Mouse (Mus musculus): ENCODE data around the gene Slx4ip. TPM values are rescaled to one million over a fixed set of nuclear protein-coding genes. Genes with fewer than 3 reads are reported as not detected.

Slx4ip gene
- polyA plus RNA-seq, 1 experiment from 2014 or later, result 14.6 TPM

DNA sequence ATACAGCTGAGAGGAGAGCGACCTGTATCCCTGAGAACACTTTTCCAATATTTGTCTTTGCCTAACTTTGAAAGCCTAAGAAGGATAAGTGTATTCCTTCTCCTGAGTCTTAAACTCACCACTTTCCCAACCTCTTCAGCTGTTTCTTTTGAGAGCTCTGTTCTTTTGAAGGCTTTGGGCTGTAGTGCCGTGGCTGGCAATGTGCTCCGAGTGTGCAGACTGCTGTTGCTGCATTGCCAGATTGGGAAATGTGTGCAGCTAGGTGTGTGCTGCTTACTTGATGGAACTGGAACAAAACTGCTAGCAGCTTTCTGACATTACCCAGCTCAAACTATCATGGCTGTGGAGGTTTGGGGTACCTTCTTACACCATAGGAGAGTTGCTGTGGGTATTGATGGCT lies 22.0 kb downstream of the Slx4ip start:
- no peak overlapping the region for H3K27ac ChIP-seq
- no peak for ATAC-seq (ENCODE audit: low FRiP score)
- no peaks in the 10 kb centered on the region for H3K9me3 ChIP-seq
- no peaks in the 10 kb centered on the region for H3K27me3 ChIP-seq
- no peak overlapping the region for H3K9ac ChIP-seq
- 30% methylated on average over 3 of the region's 3 CpGs for WGBS
- H3K36me3 ChIP-seq, result no peaks in the 10 kb centered on the region
- H3K4me3 ChIP-seq, result no peak overlapping the region
- no peak overlapping the region for H3K4me2 ChIP-seq
- 0 out of 2 replicates have a peak, but pooled peaks cover 7% of the 10 kb centered on the region for H3K4me1 ChIP-seq (replicated peaks)

DNA sequence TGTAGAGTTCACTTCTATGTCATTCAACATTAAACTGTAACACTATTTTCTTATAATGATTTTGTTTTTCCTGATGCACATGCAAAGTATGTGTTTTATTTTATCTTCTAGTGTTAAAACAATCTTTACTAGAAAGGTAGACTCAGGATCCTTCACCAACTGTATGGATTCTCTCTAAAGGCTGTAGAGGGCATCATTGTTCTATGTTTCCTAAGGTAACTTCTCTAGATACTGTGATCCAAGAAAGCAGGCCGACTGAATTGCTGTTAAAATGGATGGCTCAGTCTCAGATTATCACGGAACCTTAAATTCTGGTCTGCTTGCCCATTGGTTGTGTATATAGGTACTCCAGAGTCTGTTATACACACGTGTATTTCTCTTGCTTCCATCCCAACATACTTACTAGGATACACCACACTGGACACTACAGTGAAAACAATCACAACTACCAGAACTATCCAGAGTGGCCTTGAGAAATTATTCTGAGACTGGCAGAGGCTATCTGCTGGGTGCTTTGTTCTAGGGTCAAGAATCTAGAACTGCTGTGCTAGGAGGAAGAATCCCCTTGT lies 23.4 kb downstream of the Slx4ip start:
- Histone ChIP-seq H3K4me3 (no peak overlapping the region), H3K36me3 (no peaks in the 10 kb centered on the region), H3K27ac (no peak overlapping the region), H3K27me3 (no peaks in the 10 kb centered on the region), H3K4me2 (no peak overlapping the region), H3K4me1 (replicated peaks) (0 out of 2 replicates have a peak, but pooled peaks cover 7% of the 10 kb centered on the region), H3K9me3 (no peaks in the 10 kb centered on the region), H3K9ac (no peak overlapping the region)
- ATAC-seq (ENCODE audit: low FRiP score), result 0 out of 2 replicates have a peak, but pooled peaks have one; percentile 45
- 47% methylated on average over 3 of the region's 3 CpGs for WGBS

GRCm38 (mm10) chr2:136919433-136919832 lies 28.4 kb downstream of the Slx4ip start:
- H3K36me3 ChIP-seq, result no peaks in the 10 kb centered on the region
- H3K9ac ChIP-seq, result no peak overlapping the region
- H3K4me3 ChIP-seq, result no peak overlapping the region
- no peaks in the 10 kb centered on the region for H3K27me3 ChIP-seq
- H3K27ac ChIP-seq, result no peak overlapping the region
- 0 out of 2 replicates have a peak, but pooled peaks cover 2% of the 10 kb centered on the region for H3K4me1 ChIP-seq (replicated peaks)
- ATAC-seq (ENCODE audit: low FRiP score), result no peak
- WGBS, result 94% methylated on average over 1 of the region's 1 CpGs
- no peaks in the 10 kb centered on the region for H3K9me3 ChIP-seq
- H3K4me2 ChIP-seq, result no peak overlapping the region

- Histone ChIP-seq H3K4me2 (no peak overlapping the region), H3K4me1 (replicated peaks) (0 out of 2 replicates have a peak, but pooled peaks cover 2% of the 10 kb centered on the region), H3K9ac (no peak overlapping the region), H3K9me3 (no peaks in the 10 kb centered on the region), H3K27me3 (no peaks in the 10 kb centered on the region), H3K4me3 (no peak overlapping the region), H3K27ac (no peak overlapping the region), H3K36me3 (no peaks in the 10 kb centered on the region)
- no peak for ATAC-seq (ENCODE audit: low FRiP score)
- WGBS, result 82% methylated on average over 3 of the region's 3 CpGs
These were observed 29.4 kb downstream of the Slx4ip start for GRCm38 (mm10) chr2:136920257-136920993.

DNA sequence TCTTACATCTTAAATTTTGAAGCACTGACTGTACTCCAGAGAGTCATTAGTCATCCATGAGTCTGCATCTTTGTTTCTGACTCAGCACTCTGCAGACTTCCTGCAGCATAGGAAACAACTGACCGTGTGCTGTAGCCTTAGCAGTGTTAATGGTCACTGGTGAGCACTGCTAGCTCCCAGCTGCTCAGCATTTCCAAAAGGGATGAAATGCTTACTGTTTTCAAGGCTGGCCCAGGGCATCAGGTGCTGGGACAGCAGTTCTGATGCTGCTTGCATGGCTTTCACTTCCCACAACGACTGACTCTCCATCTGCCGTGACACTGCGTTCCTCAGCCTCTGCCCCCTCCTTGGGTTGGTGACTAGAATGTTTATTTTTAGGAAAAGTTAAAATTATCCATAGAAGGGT lies 30.0 kb downstream of the Slx4ip start:
- H3K9me3 ChIP-seq, result no peaks in the 10 kb centered on the region
- no peaks in the 10 kb centered on the region for H3K36me3 ChIP-seq
- 63% methylated on average over 4 of the region's 4 CpGs for WGBS
- no peak overlapping the region; the same call in 1 of the 2 replicates for H3K9ac ChIP-seq
- 0 out of 2 replicates have a peak, but pooled peaks cover 2% of the 10 kb centered on the region for H3K4me1 ChIP-seq (replicated peaks)
- no peak overlapping the region for H3K4me2 ChIP-seq
- no peaks in the 10 kb centered on the region for H3K27me3 ChIP-seq
- ATAC-seq (ENCODE audit: low FRiP score), result peak; percentile 28; the same call in 1 of the 2 replicates
- no peak overlapping the region for H3K4me3 ChIP-seq
- H3K27ac ChIP-seq, result no peak overlapping the region

GRCm38 (mm10) chr2:136936391-136937288 lies 45.6 kb downstream of the Slx4ip start:
- H3K27me3 ChIP-seq, result no peaks in the 10 kb centered on the region
- H3K4me1 ChIP-seq (replicated peaks), result no peaks in the 10 kb centered on the region
- WGBS, result 93% methylated on average over 4 of the region's 4 CpGs
- no peaks in the 10 kb centered on the region for H3K36me3 ChIP-seq
- no peak overlapping the region for H3K27ac ChIP-seq
- H3K9me3 ChIP-seq, result no peaks in the 10 kb centered on the region
- no peak overlapping the region for H3K9ac ChIP-seq
- no peak overlapping the region for H3K4me3 ChIP-seq
- no peak for ATAC-seq (ENCODE audit: low FRiP score)
- H3K4me2 ChIP-seq, result no peak overlapping the region

- Histone ChIP-seq H3K4me3 (no peak overlapping the region), H3K9ac (no peak overlapping the region), H3K36me3 (no peaks in the 10 kb centered on the region), H3K27ac (no peak overlapping the region), H3K27me3 (no peaks in the 10 kb centered on the region), H3K4me2 (no peak overlapping the region), H3K9me3 (no peaks in the 10 kb centered on the region), H3K4me1 (replicated peaks) (no peaks in the 10 kb centered on the region)
- no peak for ATAC-seq (ENCODE audit: low FRiP score)
- WGBS, result 92% methylated on average over 1 of the region's 1 CpGs
These were observed 47.2 kb downstream of the Slx4ip start for GRCm38 (mm10) chr2:136938249-136938648.

GRCm38 (mm10) chr2:136946297-136946696 lies 55.3 kb downstream of the Slx4ip start:
- whole genome bisulfite sequencing, result 88% methylated on average over 5 of the region's 5 CpGs
- ATAC-seq (ENCODE audit: low FRiP score), result no peak
- Histone ChIP-seq H3K9ac (no peak overlapping the region), H3K4me1 (replicated peaks) (no peaks in the 10 kb centered on the region; the same call in 1 of the 2 replicates), H3K36me3 (no peaks in the 10 kb centered on the region), H3K9me3 (no peaks in the 10 kb centered on the region), H3K27ac (no peak overlapping the region), H3K4me3 (no peak overlapping the region), H3K4me2 (no peak overlapping the region), H3K27me3 (no peaks in the 10 kb centered on the region)

- H3K4me3 ChIP-seq, result no peak overlapping the region
- H3K4me1 ChIP-seq (replicated peaks), result no peaks in the 10 kb centered on the region; the same call in 1 of the 2 replicates
- no peaks in the 10 kb centered on the region for H3K27me3 ChIP-seq
- H3K9ac ChIP-seq, result no peak overlapping the region
- no peak for ATAC-seq (ENCODE audit: low FRiP score)
- H3K27ac ChIP-seq, result no peak overlapping the region
- WGBS, result 88% methylated on average over 4 of the region's 4 CpGs
- no peak overlapping the region for H3K4me2 ChIP-seq
- no peaks in the 10 kb centered on the region for H3K9me3 ChIP-seq
- H3K36me3 ChIP-seq, result no peaks in the 10 kb centered on the region
These were observed 56.5 kb downstream of the Slx4ip start for GRCm38 (mm10) chr2:136947500-136947899.

GRCm38 (mm10) chr2:136947937-136948336 lies 56.9 kb downstream of the Slx4ip start:
- 61% methylated on average over 5 of the region's 5 CpGs for WGBS
- no peak overlapping the region for H3K27ac ChIP-seq

GRCm38 (mm10) chr2:136952238-136952637 lies 61.2 kb downstream of the Slx4ip start:
- Histone ChIP-seq H3K27ac (no peak overlapping the region), H3K9me3 (no peaks in the 10 kb centered on the region), H3K4me3 (no peak overlapping the region), H3K4me2 (no peak overlapping the region), H3K9ac (no peak overlapping the region), H3K4me1 (replicated peaks) (no peaks in the 10 kb centered on the region; the same call in 1 of the 2 replicates), H3K27me3 (no peaks in the 10 kb centered on the region), H3K36me3 (no peaks in the 10 kb centered on the region)
- ATAC-seq (ENCODE audit: low FRiP score), result no peak
- WGBS, result 63% methylated on average over 1 of the region's 1 CpGs

More at GRCm38 (mm10) chr2:136947937-136948336, 56.9 kb downstream of the Slx4ip start:
- Histone ChIP-seq H3K4me1 (replicated peaks) (no peaks in the 10 kb centered on the region; the same call in 1 of the 2 replicates), H3K9me3 (no peaks in the 10 kb centered on the region), H3K36me3 (no peaks in the 10 kb centered on the region), H3K27me3 (no peaks in the 10 kb centered on the region), H3K9ac (no peak overlapping the region), H3K4me3 (no peak overlapping the region), H3K4me2 (no peak overlapping the region)
- no peak for ATAC-seq (ENCODE audit: low FRiP score)
